Mouse (Mus musculus) midbrain, postnatal 0 days (tissue): Measurements from ENCODE around the gene Tmem231. TPM values are rescaled to one million over a fixed set of nuclear protein-coding genes. Genes with fewer than 3 reads are reported as not detected.

Experiments
- ATAC-seq: fragments of 200-750 bp; cut with Nextera tagmentation; 2 replicates; pipeline ENCODE4 v1.8.0; 2017; ENCODE audit warnings: moderate number of reproducible peaks, mild to moderate bottlenecking, moderate TSS enrichment, moderate library complexity; ENCODE audit not compliant: low FRiP score
- DNase-seq: peaks from one replicate; pipeline ENCODE4 v3.0.0-alpha.2; 2015; ENCODE audit warnings: low spot score
- H3K27ac ChIP-seq: fragments of 300-500 bp; sonication (generic); 2 replicates; pipeline ENCODE4 v1.5.1; 2014; ENCODE audit warnings: low read depth, mild to moderate bottlenecking, low read length, mixed read lengths
- H3K27me3 ChIP-seq: fragments of 300-500 bp; sonication (generic); 2 replicates; pipeline ENCODE4 v1.6.1; 2014; ENCODE audit warnings: low read length, control low read depth, mixed read lengths; ENCODE audit not compliant: insufficient read depth
- H3K36me3 ChIP-seq: fragments of 300-500 bp; sonication (generic); 2 replicates; pipeline ENCODE4 v1.6.1; 2014; ENCODE audit warnings: low read length, control low read depth, mixed read lengths; ENCODE audit not compliant: insufficient read depth
- H3K4me1 ChIP-seq: fragments of 300-500 bp; sonication (generic); 2 replicates; pipeline ENCODE4 v1.6.1; 2014; ENCODE audit warnings: mild to moderate bottlenecking, control low read depth, antibody characterized with exemption, low read length, mixed read lengths; ENCODE audit not compliant: insufficient read depth
- H3K4me2 ChIP-seq: fragments of 300-500 bp; sonication (generic); 2 replicates; pipeline ENCODE4 v1.6.1; 2014; ENCODE audit warnings: low read depth, mild to moderate bottlenecking, low read length, mixed read lengths; ENCODE audit not compliant: poor library complexity, severe bottlenecking
- H3K4me3 ChIP-seq: fragments of 300-500 bp; sonication (generic); 2 replicates; pipeline ENCODE4 v1.5.1; 2014; ENCODE audit warnings: low read depth, mild to moderate bottlenecking, low read length, moderate library complexity
- H3K9ac ChIP-seq: fragments of 300-500 bp; sonication (generic); replicated peaks from 2 replicates; pipeline ENCODE4 v1.6.1; 2014; ENCODE audit warnings: mild to moderate bottlenecking, low read length, moderate library complexity, mixed read lengths; ENCODE audit not compliant: poor library complexity, severe bottlenecking
- H3K9me3 ChIP-seq: fragments of 300-500 bp; sonication (generic); 2 replicates; pipeline ENCODE4 v1.6.1; 2016; ENCODE audit warnings: low read length, control low read depth
- CTCF ChIP-seq: IDR thresholded peaks from 2 replicates; pipeline ENCODE4 v1.5.1; 2016; ENCODE audit warnings: antibody characterized with exemption, mild to moderate bottlenecking
- WGBS: fragments of 180-500 bp; shearing (Covaris S2); extraction: QIAGEN DNeasy Blood & Tissue Kit; methylation state at CpG from one replicate; pipeline ENCODE4 v1.1.7; 2014; 5-methylcytosine and 5-hydroxymethylcytosine counted together
- polyA plus RNA-seq: library from polyadenylated mRNA; unstranded; fragments of >200 nt; fragmentation: Nextera tagmentation; extraction: Ambion mirVana; gene quantifications from 2 replicates; pipeline ENCODE4 v1.2.1, GENCODE M21; 2015
- total RNA-seq: library from RNA; depleted of rRNA; stranded (reverse); fragments of >200 nt; gene quantifications from 2 replicates; pipeline ENCODE4 v1.2.3, GENCODE M21; 2014

The Tmem231 gene
- total and polyA plus RNA-seq, 2 experiments from 2014 or later: 17.3 to 21.3 TPM

- Histone ChIP-seq H3K4me2 (no peak overlapping the region), H3K4me1 (no peaks in the 10 kb centered on the region), H3K27ac (no peak overlapping the region), H3K27me3 (no peaks in the 10 kb centered on the region), H3K9me3 (no peaks in the 10 kb centered on the region), H3K36me3 (no peaks in the 10 kb centered on the region), H3K4me3 (no peak overlapping the region), H3K9ac (no peak overlapping the region)
- no peak for ATAC-seq
- DNase-seq: no peak
- 57% methylated on average over 10 of the region's 10 CpGs for WGBS
- TF ChIP-seq CTCF: no peak
Measured at GRCm38 (mm10) chr8:111963091-111963490, 29.4 kb upstream of the Tmem231 start.

DNA sequence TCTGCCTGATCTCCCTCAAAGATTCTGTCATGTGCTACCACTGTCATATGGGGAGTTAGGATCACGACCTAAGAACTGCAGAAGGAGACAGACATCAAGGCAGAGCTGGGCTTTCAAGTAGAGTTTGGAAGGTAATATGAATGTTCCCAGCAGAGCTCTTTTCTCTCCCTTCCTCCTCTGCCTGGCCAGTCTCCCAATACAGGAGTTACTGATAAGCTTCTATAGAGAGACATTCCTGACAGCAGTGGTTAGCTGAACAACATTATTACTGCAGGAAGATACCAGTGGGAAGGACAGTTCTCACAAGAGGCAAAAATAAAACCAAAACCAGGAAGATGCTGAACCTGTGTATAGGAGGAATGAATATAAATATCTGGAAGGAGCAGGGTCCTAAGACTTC lies 28.9 kb upstream of the Tmem231 start:
- Histone ChIP-seq H3K27me3 (no peaks in the 10 kb centered on the region), H3K4me2 (no peak overlapping the region), H3K9ac (no peak overlapping the region), H3K27ac (no peak overlapping the region), H3K36me3 (no peaks in the 10 kb centered on the region; the same call in 1 of the 2 replicates), H3K9me3 (no peaks in the 10 kb centered on the region), H3K4me3 (no peak overlapping the region), H3K4me1 (no peaks in the 10 kb centered on the region)
- DNase-seq (no peak), ATAC-seq (no peak)
- no peak for TF ChIP-seq CTCF
- 70% methylated on average over 1 of the region's 1 CpGs for WGBS

GRCm38 (mm10) chr8:111961330-111961729 lies 27.6 kb upstream of the Tmem231 start:
- Histone ChIP-seq H3K36me3 (peaks cover 6% of the 10 kb centered on the region), H3K4me2 (no peak overlapping the region), H3K9ac (no peak overlapping the region), H3K9me3 (no peaks in the 10 kb centered on the region), H3K27ac (no peak overlapping the region), H3K27me3 (no peaks in the 10 kb centered on the region), H3K4me1 (no peaks in the 10 kb centered on the region), H3K4me3 (no peak overlapping the region)
- TF ChIP-seq CTCF: peak; percentile 14; the same call in 1 of the 2 replicates
- no peak for ATAC-seq
- no peak for DNase-seq
- 81% methylated on average over 3 of the region's 3 CpGs for WGBS

- no peak overlapping the region for H3K9ac ChIP-seq
- H3K27me3 ChIP-seq: no peaks in the 10 kb centered on the region
- no peaks in the 10 kb centered on the region for H3K4me1 ChIP-seq
- H3K4me3 ChIP-seq: no peak overlapping the region
- H3K27ac ChIP-seq: no peak overlapping the region
- ATAC-seq: no peak
- no peak for DNase-seq
- TF ChIP-seq CTCF: no peak
- H3K9me3 ChIP-seq: no peaks in the 10 kb centered on the region
- H3K4me2 ChIP-seq: no peak overlapping the region
- 72% methylated on average over 15 of the region's 15 CpGs for whole genome bisulfite sequencing
- H3K36me3 ChIP-seq: peaks cover 6% of the 10 kb centered on the region
Measured at GRCm38 (mm10) chr8:111960591-111961321, 27.1 kb upstream of the Tmem231 start.

GRCm38 (mm10) chr8:111957231-111957630 lies 23.6 kb upstream of the Tmem231 start:
- H3K4me1 ChIP-seq: no peaks in the 10 kb centered on the region
- DNase-seq (no peak), ATAC-seq (no peak)
- TF ChIP-seq CTCF: no peak
- H3K27ac ChIP-seq: no peak overlapping the region
- peaks cover 26% of the 10 kb centered on the region for H3K36me3 ChIP-seq
- H3K27me3 ChIP-seq: no peaks in the 10 kb centered on the region
- H3K4me2 ChIP-seq: no peak overlapping the region
- H3K9ac ChIP-seq: no peak overlapping the region
- no peak overlapping the region for H3K4me3 ChIP-seq
- H3K9me3 ChIP-seq: no peaks in the 10 kb centered on the region
- WGBS: 97% methylated on average over 2 of the region's 2 CpGs

GRCm38 (mm10) chr8:111955879-111956278 lies 22.2 kb upstream of the Tmem231 start:
- DNase-seq: no peak
- Histone ChIP-seq H3K4me3 (no peak overlapping the region), H3K4me1 (no peaks in the 10 kb centered on the region), H3K9me3 (no peaks in the 10 kb centered on the region), H3K27ac (no peak overlapping the region), H3K27me3 (no peaks in the 10 kb centered on the region), H3K9ac (no peak overlapping the region), H3K36me3 (peaks cover 34% of the 10 kb centered on the region), H3K4me2 (no peak overlapping the region)
- no peak for TF ChIP-seq CTCF
- WGBS: 91% methylated on average over 5 of the region's 5 CpGs
- ATAC-seq: no peak
